Mouse (Mus musculus) intestine, embryonic 16.5 days (tissue): Measurements from ENCODE around the gene Ssbp2. TPM values are rescaled to one million over a fixed set of nuclear protein-coding genes. Genes with fewer than 3 reads are reported as not detected.

Experiments used
- ATAC-seq: fragments of 200-750 bp; cut with Nextera tagmentation; 2 replicates; pipeline ENCODE4 v1.8.0; 2017; ENCODE audit warnings: moderate TSS enrichment, moderate library complexity
- H3K27ac ChIP-seq: fragments of 300-500 bp; sonication (generic); 2 replicates; pipeline ENCODE4 v1.5.1; 2014; ENCODE audit warnings: mild to moderate bottlenecking, low read length
- H3K27me3 ChIP-seq: fragments of 300-500 bp; sonication (generic); replicated peaks from 2 replicates; pipeline ENCODE4 v1.6.1; 2014; ENCODE audit warnings: low read length, control low read depth, mixed read lengths; ENCODE audit not compliant: control insufficient read depth, insufficient read depth
- H3K36me3 ChIP-seq: fragments of 300-500 bp; sonication (generic); 2 replicates; pipeline ENCODE4 v1.6.1; 2014; ENCODE audit warnings: low read length, control low read depth; ENCODE audit not compliant: control insufficient read depth, insufficient read depth
- H3K4me1 ChIP-seq: fragments of 300-500 bp; sonication (generic); 2 replicates; pipeline ENCODE4 v1.6.1; 2014; ENCODE audit warnings: low read length, control low read depth, mixed read lengths; ENCODE audit not compliant: control insufficient read depth, insufficient read depth
- H3K4me2 ChIP-seq: fragments of 300-500 bp; sonication (generic); 2 replicates; pipeline ENCODE4 v1.6.1; 2014; ENCODE audit warnings: low read depth, low read length, control low read depth
- H3K4me3 ChIP-seq: fragments of 300-500 bp; sonication (generic); 2 replicates; pipeline ENCODE4 v1.5.1; 2014; ENCODE audit warnings: mild to moderate bottlenecking, low read length
- H3K9ac ChIP-seq: fragments of 300-500 bp; sonication (generic); 2 replicates; pipeline ENCODE4 v1.6.1; 2014; ENCODE audit warnings: low read depth, low read length
- H3K9me3 ChIP-seq: fragments of 300-500 bp; sonication (generic); 2 replicates; pipeline ENCODE4 v1.6.1; 2016; ENCODE audit warnings: low read length, control low read depth; ENCODE audit not compliant: control insufficient read depth
- WGBS: fragments of 180-500 bp; shearing (Covaris S2); extraction: QIAGEN DNeasy Blood & Tissue Kit; methylation state at CpG from one replicate; pipeline ENCODE4 v1.1.7; 2014; 5-methylcytosine and 5-hydroxymethylcytosine counted together
- polyA plus RNA-seq: library from polyadenylated mRNA; unstranded; fragments of >200 nt; fragmentation: Nextera tagmentation; extraction: Ambion mirVana; gene quantifications from 2 replicates; pipeline ENCODE4 v1.2.1, GENCODE M21; 2015

Ssbp2 gene
- polyA plus RNA-seq, 1 experiment from 2014 or later = 78.7 TPM

DNA sequence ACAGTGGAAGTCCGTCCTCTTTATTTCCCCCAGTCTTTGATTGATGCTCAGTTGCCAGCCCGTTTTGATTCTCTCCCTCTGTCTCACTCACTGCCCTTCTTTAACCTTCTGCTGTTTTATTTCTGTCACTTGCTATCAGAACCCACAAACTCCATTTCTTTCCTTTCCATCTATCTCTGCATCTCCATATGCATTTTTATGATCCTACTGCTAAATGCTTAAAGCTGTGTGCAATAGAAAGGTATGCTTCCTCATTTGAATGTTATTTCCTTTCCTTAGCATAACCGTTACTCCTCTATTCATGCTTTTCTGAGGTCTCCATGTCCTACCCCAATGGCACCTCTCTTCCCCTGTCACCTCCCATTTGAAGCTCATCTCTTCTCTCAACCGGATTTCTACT is 594 bp upstream of the Ssbp2 start:
- no peaks in the 10 kb centered on the region for H3K27me3 ChIP-seq
- no peak overlapping the region for H3K9ac ChIP-seq
- H3K27ac ChIP-seq = 0 out of 2 replicates have a peak overlapping the region, but pooled peaks have one; percentile 94
- no peaks in the 10 kb centered on the region for H3K36me3 ChIP-seq
- no peaks in the 10 kb centered on the region for H3K9me3 ChIP-seq
- H3K4me3 ChIP-seq = no peak overlapping the region
- WGBS = 48% methylated on average over 4 of the region's 4 CpGs
- H3K4me1 ChIP-seq = peaks cover 7% of the 10 kb centered on the region
- no peak for ATAC-seq
- no peak overlapping the region for H3K4me2 ChIP-seq

DNA sequence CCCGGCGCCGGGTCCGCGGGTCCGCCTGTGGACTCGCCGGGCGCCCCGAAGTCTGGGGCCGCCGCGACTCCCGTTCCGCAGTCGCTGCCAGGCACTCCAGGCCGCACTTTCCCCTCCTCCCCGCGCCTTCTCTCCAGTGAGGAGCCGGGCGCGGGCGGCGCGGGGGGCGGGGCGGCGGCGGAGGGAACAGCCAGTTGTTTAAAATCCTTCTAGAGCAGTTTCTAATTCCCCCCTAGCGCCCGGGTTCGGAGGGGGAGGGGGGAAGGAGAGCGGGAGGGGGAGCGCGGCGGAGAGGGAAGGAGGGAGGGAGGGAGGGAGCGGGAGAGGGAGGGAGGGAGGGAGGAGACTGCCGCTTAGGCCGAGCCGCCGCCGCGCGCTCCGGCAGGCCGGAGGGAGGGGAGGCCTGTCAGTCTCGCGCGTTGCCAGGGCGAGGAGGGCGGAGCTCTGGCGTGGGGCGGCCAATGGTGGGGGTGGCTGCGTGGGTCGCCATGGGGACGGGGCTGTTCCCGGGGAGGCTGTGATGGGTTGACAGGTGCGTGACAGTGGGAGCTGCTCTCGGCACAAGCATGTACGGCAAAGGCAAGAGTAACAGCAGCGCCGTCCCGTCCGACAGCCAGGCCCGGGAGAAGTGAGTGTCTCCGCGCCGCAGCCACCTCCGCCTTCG is 670 bp downstream of the Ssbp2 start:
- peak overlapping the region; percentile 88 for H3K4me3 ChIP-seq
- peak overlapping the region; percentile 94 for H3K27ac ChIP-seq
- H3K4me1 ChIP-seq = peaks cover 7% of the 10 kb centered on the region
- peak overlapping the region; percentile 87 for H3K4me2 ChIP-seq
- H3K27me3 ChIP-seq = no peaks in the 10 kb centered on the region
- H3K36me3 ChIP-seq = no peaks in the 10 kb centered on the region
- H3K9ac ChIP-seq = peak overlapping the region; percentile 91
- ATAC-seq = peak; percentile 98
- H3K9me3 ChIP-seq = no peaks in the 10 kb centered on the region
- WGBS = 2% methylated on average over 32 of the region's 70 CpGs

DNA sequence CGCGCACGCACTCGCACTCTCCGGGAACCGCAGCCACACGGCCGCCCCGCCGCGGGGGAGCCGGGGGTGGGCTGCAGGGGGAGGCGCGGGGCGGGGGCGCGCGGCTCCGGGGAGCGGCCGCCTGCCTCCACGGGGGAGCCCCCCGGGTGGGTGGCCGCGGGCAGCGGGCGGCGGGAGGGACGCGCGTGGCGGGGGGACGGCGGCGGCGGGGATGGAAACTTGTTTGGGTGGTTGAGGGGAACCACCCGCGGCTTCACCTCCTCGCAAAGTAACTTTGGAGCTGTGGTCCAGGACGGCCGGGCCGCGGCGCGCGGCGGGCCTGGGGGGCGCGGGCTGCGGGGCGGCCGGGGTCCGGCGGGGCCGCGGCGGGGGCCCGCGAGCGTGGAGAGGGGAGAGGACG is 1.2 kb downstream of the Ssbp2 start:
- H3K9ac ChIP-seq = peak overlapping the region; percentile 91
- H3K4me1 ChIP-seq = peaks cover 7% of the 10 kb centered on the region
- peak; percentile 12 for ATAC-seq
- H3K27ac ChIP-seq = peak overlapping the region; percentile 90
- H3K4me3 ChIP-seq = peak overlapping the region; percentile 88
- 2% methylated on average over 37 of the region's 61 CpGs for WGBS
- peak overlapping the region; percentile 87 for H3K4me2 ChIP-seq
- H3K27me3 ChIP-seq = no peaks in the 10 kb centered on the region
- H3K36me3 ChIP-seq = no peaks in the 10 kb centered on the region
- no peaks in the 10 kb centered on the region for H3K9me3 ChIP-seq

DNA sequence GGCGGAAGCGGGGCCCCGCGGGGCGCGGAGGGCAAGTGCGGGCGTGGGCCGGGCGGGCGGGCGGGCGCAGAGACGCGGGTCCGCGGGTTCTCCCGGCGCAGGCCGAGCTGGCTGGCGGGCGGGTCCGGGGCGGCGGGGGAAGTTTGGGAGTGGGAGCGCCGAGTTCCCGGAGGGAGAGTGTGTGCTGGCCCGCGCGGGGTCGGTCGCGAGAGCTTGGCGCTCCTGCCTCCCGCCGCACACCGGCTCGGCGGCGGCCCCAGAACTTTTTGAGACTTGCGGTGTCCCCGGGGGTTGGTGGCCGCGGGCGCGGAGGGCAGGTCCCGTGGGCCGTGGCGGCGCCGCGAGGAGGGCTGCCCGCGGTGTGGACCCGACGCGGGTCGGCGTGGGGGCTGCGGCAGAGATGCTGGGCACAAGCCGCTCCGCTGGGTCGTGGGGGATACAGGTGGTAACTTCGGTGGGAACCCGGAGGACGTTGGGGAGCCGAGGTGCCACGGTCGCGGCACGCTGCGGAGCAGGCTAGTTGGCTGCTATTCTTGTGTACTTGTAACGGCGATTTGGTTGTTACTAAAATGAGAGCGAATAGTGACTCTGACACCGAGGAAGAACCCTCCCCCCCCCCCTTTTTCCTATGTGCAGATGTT is 1.7 kb downstream of the Ssbp2 start:
- H3K27me3 ChIP-seq = no peaks in the 10 kb centered on the region
- H3K36me3 ChIP-seq = no peaks in the 10 kb centered on the region
- H3K4me1 ChIP-seq = peaks cover 7% of the 10 kb centered on the region
- H3K9me3 ChIP-seq = no peaks in the 10 kb centered on the region
- no peak; the same call in none of the 2 replicates for ATAC-seq
- under 1% methylated on average over 53 of the region's 77 CpGs for WGBS
- H3K9ac ChIP-seq = peak overlapping the region; percentile 91
- peak overlapping the region; percentile 87 for H3K4me2 ChIP-seq
- peak overlapping the region; percentile 90 for H3K27ac ChIP-seq
- peak overlapping the region; percentile 88 for H3K4me3 ChIP-seq

DNA sequence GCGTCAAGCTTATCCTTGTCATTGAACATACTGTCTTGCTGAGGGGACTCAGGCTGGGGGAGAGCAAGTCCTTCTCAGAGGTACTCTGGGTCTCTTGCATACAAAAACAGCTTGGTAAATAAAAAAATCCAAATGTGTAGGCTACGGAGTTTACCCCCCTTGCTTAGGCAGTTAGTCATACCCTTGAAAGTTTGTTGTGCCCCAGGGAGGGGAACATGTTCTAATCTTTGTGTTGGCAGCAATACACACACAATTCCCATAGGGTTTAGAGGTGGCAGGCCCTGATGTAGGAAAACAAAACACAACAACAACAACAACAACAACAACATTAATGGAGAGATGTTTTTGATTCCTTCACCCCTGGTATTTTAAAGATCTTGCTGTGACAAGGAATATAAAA is 2.3 kb downstream of the Ssbp2 start:
- no peaks in the 10 kb centered on the region for H3K9me3 ChIP-seq
- no peaks in the 10 kb centered on the region for H3K36me3 ChIP-seq
- peak overlapping the region; percentile 87 for H3K4me2 ChIP-seq
- WGBS = 19% methylated on average over 1 of the region's 2 CpGs
- H3K4me1 ChIP-seq = peaks cover 7% of the 10 kb centered on the region
- H3K27me3 ChIP-seq = no peaks in the 10 kb centered on the region
- peak overlapping the region; percentile 91 for H3K9ac ChIP-seq
- H3K4me3 ChIP-seq = peak overlapping the region; percentile 88
- no peak overlapping the region for H3K27ac ChIP-seq
- no peak for ATAC-seq

DNA sequence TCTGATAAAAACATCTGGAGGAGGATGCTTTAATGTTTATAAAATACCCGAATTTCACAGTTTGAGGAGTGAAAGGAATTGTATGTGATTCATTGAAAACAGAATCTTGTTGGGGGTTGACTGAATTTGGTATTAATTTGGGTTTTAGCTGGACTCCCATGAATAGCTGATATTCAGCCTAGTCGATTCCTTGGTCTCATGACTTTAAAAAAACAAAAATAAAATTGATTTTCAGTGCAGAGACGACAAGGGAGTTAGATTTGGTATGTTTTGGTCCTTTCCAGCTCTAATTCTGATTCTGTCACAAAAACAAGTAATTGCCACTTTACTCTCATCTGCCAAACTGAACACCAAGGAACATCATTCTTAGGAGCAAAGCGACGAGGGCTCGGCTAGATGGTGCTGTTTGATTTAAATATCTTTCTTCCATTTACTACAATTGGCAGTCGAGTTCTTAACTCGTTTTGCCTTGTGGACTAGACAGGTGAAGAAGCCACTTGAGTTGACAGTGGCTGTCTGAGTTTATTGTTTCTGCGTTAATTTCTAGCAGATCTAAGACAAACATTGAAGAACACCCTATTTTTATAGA is 2.9 kb downstream of the Ssbp2 start:
- H3K9ac ChIP-seq = no peak overlapping the region
- H3K4me3 ChIP-seq = no peak overlapping the region
- ATAC-seq = no peak
- no peaks in the 10 kb centered on the region for H3K36me3 ChIP-seq
- H3K27me3 ChIP-seq = no peaks in the 10 kb centered on the region
- no peaks in the 10 kb centered on the region for H3K9me3 ChIP-seq
- peaks cover 7% of the 10 kb centered on the region for H3K4me1 ChIP-seq
- no peak overlapping the region for H3K27ac ChIP-seq
- no peak overlapping the region for H3K4me2 ChIP-seq
- 24% methylated on average over 9 of the region's 9 CpGs for WGBS

DNA sequence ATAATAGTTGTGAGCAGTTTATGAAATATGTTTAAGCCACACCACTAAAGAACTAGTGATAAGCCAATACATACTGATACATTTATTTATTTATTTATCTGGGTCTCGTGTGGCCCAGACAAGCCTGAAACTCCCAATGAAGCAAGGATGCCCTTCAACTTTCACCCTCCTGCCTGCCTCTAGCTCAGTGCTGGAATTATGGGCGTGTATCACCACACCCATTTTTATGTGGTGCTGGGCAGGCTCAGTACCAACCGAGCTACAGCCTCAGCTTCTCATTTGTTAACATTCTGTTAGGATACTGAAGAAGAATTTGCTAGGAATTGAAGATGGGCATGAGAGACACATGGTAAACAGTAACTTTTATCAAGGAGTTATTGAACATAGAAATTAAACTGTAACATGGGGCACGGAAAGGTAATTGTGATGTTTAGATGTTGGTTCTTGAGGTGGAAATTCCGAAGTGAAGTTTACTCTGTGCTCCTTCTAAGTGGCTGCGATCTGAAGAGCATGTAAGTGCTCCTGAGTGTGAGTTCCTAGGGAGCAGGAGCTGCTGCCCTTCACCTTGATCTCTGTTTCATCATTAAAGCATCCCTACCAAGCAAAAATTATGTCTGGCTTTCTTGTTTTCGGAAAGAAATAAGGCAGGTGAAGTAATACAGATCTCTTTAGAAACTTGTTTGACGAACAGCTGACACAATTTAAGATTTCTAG is 5.1 kb downstream of the Ssbp2 start:
- no peak overlapping the region for H3K9ac ChIP-seq
- H3K4me2 ChIP-seq = no peak overlapping the region
- H3K4me3 ChIP-seq = no peak overlapping the region
- H3K36me3 ChIP-seq = no peaks in the 10 kb centered on the region
- no peak for ATAC-seq
- peaks cover under 1% of the 10 kb centered on the region for H3K4me1 ChIP-seq
- H3K27me3 ChIP-seq = no peaks in the 10 kb centered on the region
- H3K27ac ChIP-seq = no peak overlapping the region
- no peaks in the 10 kb centered on the region for H3K9me3 ChIP-seq
- WGBS = 73% methylated on average over 8 of the region's 8 CpGs

DNA sequence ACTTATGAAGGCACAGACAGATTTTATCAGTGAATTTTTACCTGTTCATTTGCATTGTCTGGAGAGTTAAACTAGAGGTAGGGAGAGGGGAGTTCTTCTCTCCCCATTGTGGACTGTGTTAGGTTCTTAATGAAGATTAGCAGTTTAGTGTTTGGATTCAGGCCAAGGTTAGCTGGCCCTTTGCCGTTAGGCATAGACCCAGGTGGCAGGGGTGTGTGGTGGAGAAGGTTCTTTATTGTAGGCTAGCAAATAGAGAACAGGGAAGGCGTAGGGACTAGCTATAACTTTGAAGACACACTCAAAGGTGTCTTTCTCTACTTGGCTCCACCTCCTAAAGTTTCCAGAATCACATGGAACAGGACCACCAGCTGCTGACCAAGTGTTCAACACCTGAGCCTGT is 11.5 kb downstream of the Ssbp2 start:
- H3K9ac ChIP-seq = no peak overlapping the region
- no peaks in the 10 kb centered on the region for H3K36me3 ChIP-seq
- H3K4me3 ChIP-seq = no peak overlapping the region
- ATAC-seq = no peak
- H3K4me2 ChIP-seq = no peak overlapping the region
- H3K4me1 ChIP-seq = peaks cover 6% of the 10 kb centered on the region
- no peaks in the 10 kb centered on the region for H3K27me3 ChIP-seq
- 68% methylated on average over 2 of the region's 2 CpGs for WGBS
- no peak overlapping the region for H3K27ac ChIP-seq
- no peaks in the 10 kb centered on the region for H3K9me3 ChIP-seq

DNA sequence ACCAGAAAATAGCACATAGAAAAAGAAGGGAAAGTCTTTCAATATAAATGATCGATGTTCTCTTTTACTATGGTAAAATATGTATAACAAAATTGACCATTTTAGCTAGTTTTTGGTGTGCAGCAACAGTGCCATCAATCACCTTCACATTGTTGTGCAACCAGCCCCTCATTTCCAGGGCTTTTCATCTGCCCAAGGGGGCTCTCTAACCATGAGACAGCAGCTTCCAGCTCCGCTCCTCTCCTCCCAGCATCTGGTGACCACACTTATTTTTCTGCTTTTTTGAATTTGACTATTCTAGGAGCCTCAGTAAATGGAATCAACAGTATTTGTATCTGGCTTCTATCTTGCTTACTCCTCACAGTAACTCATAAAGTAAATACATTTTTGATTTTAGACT is 11.9 kb downstream of the Ssbp2 start:
- no peaks in the 10 kb centered on the region for H3K36me3 ChIP-seq

More for the DNA sequence above, 11.9 kb downstream of the Ssbp2 start:
- no peak for ATAC-seq
- H3K27ac ChIP-seq = no peak overlapping the region
- no peaks in the 10 kb centered on the region for H3K27me3 ChIP-seq
- H3K4me2 ChIP-seq = no peak overlapping the region
- no peak overlapping the region for H3K9ac ChIP-seq
- no peaks in the 10 kb centered on the region for H3K9me3 ChIP-seq
- peaks cover 6% of the 10 kb centered on the region for H3K4me1 ChIP-seq
- 93% methylated on average over 2 of the region's 2 CpGs for WGBS
- no peak overlapping the region for H3K4me3 ChIP-seq
